Mouse (Mus musculus) liver, embryonic 14.5 days (tissue): Measurements from ENCODE around the gene Tinagl1.

Source experiments
- CTCF ChIP-seq: IDR thresholded peaks from 2 replicates; pipeline ENCODE4 v1.5.1; 2016; ENCODE audit warnings: antibody characterized with exemption, low read depth, control low read depth
- EP300 ChIP-seq: IDR thresholded peaks from 2 replicates; pipeline ENCODE4 v1.6.1; 2016; ENCODE audit warnings: antibody characterized with exemption, low read depth

GRCm38 (mm10) chr4:130183879-130184278 is 9.0 kb upstream of the Tinagl1 start:
- no peak for TF ChIP-seq CTCF
- no peak for TF ChIP-seq EP300
